Mouse (Mus musculus) limb, embryonic 14.5 days (tissue): Measurements from ENCODE around the gene Prkar1b. TPM values are rescaled to one million over a fixed set of nuclear protein-coding genes. Genes with fewer than 3 reads are reported as not detected.

Experiments
- ATAC-seq: fragments of 200-750 bp; cut with Nextera tagmentation; 2 replicates; pipeline ENCODE4 v1.8.0; 2017; ENCODE audit warnings: low read depth, moderate number of reproducible peaks, moderate TSS enrichment; ENCODE audit not compliant: low FRiP score
- DNase-seq: peaks from one replicate; pipeline ENCODE4 v3.0.0-alpha.2; 2015; ENCODE audit warnings: low spot score
- H3K27ac ChIP-seq: fragments of 300-500 bp; sonication (generic); replicated peaks from 2 replicates; pipeline ENCODE4 v1.5.1; 2014; ENCODE audit warnings: low read depth, mild to moderate bottlenecking, low read length, moderate library complexity, mixed read lengths
- H3K27me3 ChIP-seq: fragments of 300-500 bp; sonication (generic); 2 replicates; pipeline ENCODE4 v1.6.1; 2014; ENCODE audit warnings: low read length, mixed read lengths; ENCODE audit not compliant: control insufficient read depth, insufficient read depth
- H3K36me3 ChIP-seq: fragments of 300-500 bp; sonication (generic); 2 replicates; pipeline ENCODE4 v1.6.1; 2014; ENCODE audit warnings: mild to moderate bottlenecking, low read length, moderate library complexity, mixed read lengths; ENCODE audit not compliant: control insufficient read depth, insufficient read depth
- H3K4me1 ChIP-seq: fragments of 300-500 bp; sonication (generic); 2 replicates; pipeline ENCODE4 v1.6.1; 2014; ENCODE audit warnings: antibody characterized with exemption, low read length, mixed read lengths; ENCODE audit not compliant: control insufficient read depth, insufficient read depth
- H3K4me2 ChIP-seq: fragments of 300-500 bp; sonication (generic); replicated peaks from 2 replicates; pipeline ENCODE4 v1.6.1; 2014; ENCODE audit warnings: low read depth, mild to moderate bottlenecking, low read length, moderate library complexity; ENCODE audit not compliant: severe bottlenecking
- H3K4me3 ChIP-seq: fragments of 300-500 bp; sonication (generic); replicated peaks from 2 replicates; pipeline ENCODE4 v1.5.1; 2014; ENCODE audit warnings: low read length
- H3K9ac ChIP-seq: fragments of 300-500 bp; sonication (generic); 2 replicates; pipeline ENCODE4 v1.6.1; 2014; ENCODE audit warnings: mild to moderate bottlenecking, low read depth, low read length, moderate library complexity; ENCODE audit not compliant: severe bottlenecking
- H3K9me3 ChIP-seq: fragments of 300-500 bp; sonication (generic); 2 replicates; pipeline ENCODE4 v1.6.1; 2016; ENCODE audit warnings: low read length; ENCODE audit not compliant: control insufficient read depth
- POLR2A ChIP-seq: fragments of 200-500 bp; IDR thresholded peaks from 2 replicates; pipeline ENCODE4 v1.8.0; 2012; ENCODE audit warnings: inconsistent platforms, mild to moderate bottlenecking, moderate library complexity, borderline replicate concordance; ENCODE audit not compliant: insufficient read depth, insufficient read length; ENCODE audit errors: extremely low read depth
- WGBS: fragments of 180-500 bp; shearing (Covaris S2); extraction: QIAGEN DNeasy Blood & Tissue Kit; methylation state at CpG from one replicate; pipeline ENCODE4 v1.1.7; 2014; 5-methylcytosine and 5-hydroxymethylcytosine counted together
- polyA plus RNA-seq, 2 experiments: library from polyadenylated mRNA; depleted of rRNA in 1 of 2; stranded (reverse) in 1 of 2; unstranded in 1 of 2; fragments of >200 nt; fragmentation: Nextera tagmentation in 1 of 2; extraction: Ambion mirVana in 1 of 2; gene quantifications; 2 replicates each; pipeline versions ENCODE4 v1.2.1 to v1.2.3; 2012 to 2014

The Prkar1b gene
- polyA plus RNA-seq, 2 experiments: 15.8 to 19.2 TPM

- Histone ChIP-seq H3K4me1 (no peaks in the 10 kb centered on the region), H3K27ac (no peak overlapping the region), H3K27me3 (no peaks in the 10 kb centered on the region), H3K36me3 (no peaks in the 10 kb centered on the region), H3K9ac (no peak overlapping the region), H3K9me3 (no peaks in the 10 kb centered on the region), H3K4me3 (no peak overlapping the region), H3K4me2 (no peak overlapping the region)
- no peak for ATAC-seq
- DNase-seq: no peak
- WGBS: 89% methylated on average over 3 of the region's 3 CpGs
- TF ChIP-seq POLR2A: no peak
These were observed 58.1 kb downstream of the Prkar1b start for GRCm38 (mm10) chr5:139091713-139092112.

- no peaks in the 10 kb centered on the region for H3K9me3 ChIP-seq
- DNase-seq: no peak
These were observed 59.6 kb downstream of the Prkar1b start for GRCm38 (mm10) chr5:139090162-139090561.

DNA sequence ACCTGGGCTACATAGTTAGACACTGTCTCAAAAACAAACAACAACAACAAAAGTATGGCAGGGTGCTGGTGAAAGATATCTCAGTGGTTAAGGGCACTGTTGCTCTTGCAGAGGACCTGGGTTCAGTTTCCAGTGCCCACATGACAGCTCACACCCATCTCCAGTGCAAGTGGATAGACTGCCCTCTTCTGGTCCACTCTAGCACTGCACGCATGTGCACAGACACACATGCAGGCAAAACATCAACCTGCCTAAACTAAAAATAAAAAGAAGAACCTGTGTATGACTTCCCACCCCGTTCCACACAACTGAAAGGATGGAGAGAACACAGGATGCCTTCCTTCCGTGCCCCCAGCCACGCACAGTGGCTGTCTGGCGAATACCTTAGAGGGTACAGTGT is 61.6 kb downstream of the Prkar1b start:
- Histone ChIP-seq H3K27me3 (no peaks in the 10 kb centered on the region), H3K4me1 (no peaks in the 10 kb centered on the region), H3K36me3 (no peaks in the 10 kb centered on the region), H3K4me3 (no peak overlapping the region), H3K9ac (no peak overlapping the region), H3K27ac (no peak overlapping the region), H3K9me3 (no peaks in the 10 kb centered on the region), H3K4me2 (no peak overlapping the region)
- no peak for ATAC-seq
- 88% methylated on average over 5 of the region's 5 CpGs for WGBS
- no peak for TF ChIP-seq POLR2A
- DNase-seq: no peak

More at GRCm38 (mm10) chr5:139090162-139090561, 59.6 kb downstream of the Prkar1b start:
- Histone ChIP-seq H3K27me3 (no peaks in the 10 kb centered on the region), H3K4me1 (no peaks in the 10 kb centered on the region), H3K4me2 (no peak overlapping the region), H3K4me3 (no peak overlapping the region), H3K9ac (no peak overlapping the region), H3K36me3 (no peaks in the 10 kb centered on the region), H3K27ac (no peak overlapping the region)
- no peak for TF ChIP-seq POLR2A
- ATAC-seq: no peak
- WGBS: 71% methylated on average over 1 of the region's 1 CpGs

- TF ChIP-seq POLR2A: no peak
- H3K36me3 ChIP-seq: no peaks in the 10 kb centered on the region
- no peaks in the 10 kb centered on the region for H3K4me1 ChIP-seq
- H3K9ac ChIP-seq: no peak overlapping the region
- DNase-seq: no peak
- no peak overlapping the region for H3K4me3 ChIP-seq
- 76% methylated on average over 7 of the region's 7 CpGs for WGBS
- peak; percentile 63; the same call in 1 of the 2 replicates for ATAC-seq
- no peaks in the 10 kb centered on the region for H3K27me3 ChIP-seq
- H3K27ac ChIP-seq: no peak overlapping the region
- no peak overlapping the region for H3K4me2 ChIP-seq
- H3K9me3 ChIP-seq: no peaks in the 10 kb centered on the region
These were observed 64.8 kb downstream of the Prkar1b start for GRCm38 (mm10) chr5:139084831-139085519.

GRCm38 (mm10) chr5:139084302-139084701 is 65.5 kb downstream of the Prkar1b start:
- Histone ChIP-seq H3K36me3 (no peaks in the 10 kb centered on the region), H3K9ac (no peak overlapping the region), H3K4me3 (no peak overlapping the region), H3K4me1 (no peaks in the 10 kb centered on the region), H3K27me3 (no peaks in the 10 kb centered on the region), H3K9me3 (no peaks in the 10 kb centered on the region), H3K27ac (no peak overlapping the region), H3K4me2 (no peak overlapping the region)
- no peak for DNase-seq
- ATAC-seq: no peak
- TF ChIP-seq POLR2A: no peak
- 81% methylated on average over 6 of the region's 6 CpGs for whole genome bisulfite sequencing

DNA sequence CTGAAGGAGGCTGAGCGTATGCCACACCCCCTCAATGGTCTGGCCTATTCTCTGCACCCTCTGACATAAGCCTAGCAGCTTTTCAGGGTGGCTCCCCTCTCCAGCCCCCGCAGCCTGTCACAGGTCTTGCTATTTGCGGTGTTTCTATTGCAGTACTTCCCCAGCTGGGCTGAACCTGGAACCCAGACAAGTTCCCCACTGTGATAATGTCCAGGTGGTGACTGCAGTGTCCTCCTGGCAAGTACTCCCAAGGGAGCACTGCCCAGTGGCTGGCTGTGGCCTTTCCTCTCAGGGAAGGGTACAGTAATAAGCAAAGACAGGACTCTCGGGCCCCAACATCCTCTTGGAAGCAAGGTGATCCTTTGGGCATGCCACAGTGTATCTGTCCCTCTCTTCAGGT is 66.0 kb downstream of the Prkar1b start:
- no peaks in the 10 kb centered on the region for H3K4me1 ChIP-seq
- H3K27me3 ChIP-seq: no peaks in the 10 kb centered on the region
- ATAC-seq: no peak
- H3K9ac ChIP-seq: no peak overlapping the region
- H3K4me3 ChIP-seq: no peak overlapping the region
- no peak for DNase-seq
- no peak for TF ChIP-seq POLR2A
- no peak overlapping the region for H3K27ac ChIP-seq
- H3K4me2 ChIP-seq: no peak overlapping the region
- H3K9me3 ChIP-seq: no peaks in the 10 kb centered on the region
- H3K36me3 ChIP-seq: no peaks in the 10 kb centered on the region
- 84% methylated on average over 4 of the region's 4 CpGs for WGBS
